Mouse (Mus musculus) right cerebral cortex, postnatal 14 days (tissue): ENCODE results near the gene 1700056E22Rik.

ENCODE experiments used
- DNase-seq: peaks from one replicate; pipeline ENCODE4 v3.0.0; 2022

1700056E22Rik gene

GRCm38 (mm10) chr1:184034011-184034557 lies at the start of gene 1700056E22Rik:
1700056E22Rik (minus strand) TSS chr1:184034301.
- peak; percentile 96 for DNase-seq

GRCm38 (mm10) chr1:184083166-184083565 lies 49.1 kb upstream of the 1700056E22Rik start:
- DNase-seq: no peak

GRCm38 (mm10) chr1:184082661-184083060 lies 48.6 kb upstream of the 1700056E22Rik start:
- no peak for DNase-seq

- no peak for DNase-seq
These were observed 45.2 kb upstream of the 1700056E22Rik start for GRCm38 (mm10) chr1:184079304-184079703.

- no peak for DNase-seq
These were observed 42.7 kb upstream of the 1700056E22Rik start for GRCm38 (mm10) chr1:184076756-184077155.

GRCm38 (mm10) chr1:184076065-184076464 lies 42.0 kb upstream of the 1700056E22Rik start:
- DNase-seq: no peak

GRCm38 (mm10) chr1:184068971-184069370 lies 34.9 kb upstream of the 1700056E22Rik start:
- no peak for DNase-seq

- no peak for DNase-seq
These were observed 33.8 kb upstream of the 1700056E22Rik start for GRCm38 (mm10) chr1:184067704-184068558.

- no peak for DNase-seq
These were observed 32.6 kb upstream of the 1700056E22Rik start for GRCm38 (mm10) chr1:184066460-184067287.

GRCm38 (mm10) chr1:184065589-184066361 lies 31.7 kb upstream of the 1700056E22Rik start:
- no peak for DNase-seq

GRCm38 (mm10) chr1:184064306-184064705 lies 30.2 kb upstream of the 1700056E22Rik start:
- no peak for DNase-seq

- no peak for DNase-seq
These were observed 27.8 kb upstream of the 1700056E22Rik start for GRCm38 (mm10) chr1:184061901-184062300.

GRCm38 (mm10) chr1:184060828-184061734 lies 27.0 kb upstream of the 1700056E22Rik start:
- no peak for DNase-seq

- no peak for DNase-seq
These were observed 26.3 kb upstream of the 1700056E22Rik start for GRCm38 (mm10) chr1:184060381-184060780.

- DNase-seq: no peak
These were observed 25.7 kb upstream of the 1700056E22Rik start for GRCm38 (mm10) chr1:184059814-184060213.

- DNase-seq: no peak
These were observed 24.1 kb upstream of the 1700056E22Rik start for GRCm38 (mm10) chr1:184058206-184058605.

- DNase-seq: no peak
These were observed 20.1 kb upstream of the 1700056E22Rik start for GRCm38 (mm10) chr1:184054176-184054575.

- no peak for DNase-seq
These were observed 19.6 kb upstream of the 1700056E22Rik start for GRCm38 (mm10) chr1:184053711-184054110.

- DNase-seq: no peak
These were observed 19.0 kb upstream of the 1700056E22Rik start for GRCm38 (mm10) chr1:184053141-184053540.

- DNase-seq: no peak
These were observed 18.2 kb upstream of the 1700056E22Rik start for GRCm38 (mm10) chr1:184052331-184052730.

- DNase-seq: no peak
These were observed 17.7 kb upstream of the 1700056E22Rik start for GRCm38 (mm10) chr1:184051824-184052223.
